Mouse (Mus musculus) midbrain, embryonic 11.5 days (tissue): ENCODE results near the gene Ncdn. TPM values are rescaled to one million over a fixed set of nuclear protein-coding genes. Genes with fewer than 3 reads are reported as not detected.

Experiments used
- ATAC-seq: fragments of 200-750 bp; cut with Nextera tagmentation; 2 replicates; pipeline ENCODE4 v1.8.0; 2017; ENCODE audit warnings: moderate TSS enrichment, moderate library complexity; ENCODE audit not compliant: low FRiP score
- DNase-seq: peaks from one replicate; pipeline ENCODE4 v3.0.0; 2015; ENCODE audit warnings: low spot score; ENCODE audit errors: missing footprints
- H3K27ac ChIP-seq: fragments of 300-500 bp; sonication (generic); 2 replicates; pipeline ENCODE4 v1.5.1; 2014; ENCODE audit warnings: low read depth, low read length
- H3K27me3 ChIP-seq: fragments of 300-500 bp; sonication (generic); 2 replicates; pipeline ENCODE4 v1.6.1; 2014; ENCODE audit warnings: mild to moderate bottlenecking, low read length, moderate library complexity, mixed read lengths; ENCODE audit not compliant: control insufficient read depth, insufficient read depth
- H3K36me3 ChIP-seq: fragments of 300-500 bp; sonication (generic); 2 replicates; pipeline ENCODE4 v1.6.1; 2014; ENCODE audit warnings: mild to moderate bottlenecking, low read length, moderate library complexity, mixed read lengths; ENCODE audit not compliant: control insufficient read depth, insufficient read depth
- H3K4me1 ChIP-seq: fragments of 300-500 bp; sonication (generic); 2 replicates; pipeline ENCODE4 v1.6.1; 2014; ENCODE audit warnings: low read length; ENCODE audit not compliant: control insufficient read depth, insufficient read depth
- H3K4me2 ChIP-seq: fragments of 300-500 bp; sonication (generic); 2 replicates; pipeline ENCODE4 v1.6.1; 2014; ENCODE audit warnings: mild to moderate bottlenecking, moderate library complexity
- H3K4me3 ChIP-seq: fragments of 300-500 bp; sonication (generic); 2 replicates; pipeline ENCODE4 v1.5.1; 2014; ENCODE audit warnings: low read depth, low read length
- H3K9ac ChIP-seq: fragments of 300-500 bp; sonication (generic); 2 replicates; pipeline ENCODE4 v1.6.1; 2014; ENCODE audit warnings: low read length
- H3K9me3 ChIP-seq: fragments of 300-500 bp; sonication (generic); 2 replicates; pipeline ENCODE4 v1.6.1; 2016; ENCODE audit warnings: low read length; ENCODE audit not compliant: control insufficient read depth
- WGBS: fragments of 180-500 bp; shearing (Covaris S2); extraction: QIAGEN DNeasy Blood & Tissue Kit; methylation state at CpG from one replicate; pipeline ENCODE4 v1.1.7; 2014; 5-methylcytosine and 5-hydroxymethylcytosine counted together
- polyA plus RNA-seq: library from polyadenylated mRNA; unstranded; fragments of >200 nt; fragmentation: Nextera tagmentation; extraction: Ambion mirVana; gene quantifications from 2 replicates; pipeline ENCODE4 v1.2.1, GENCODE M21; 2014

The Ncdn gene
- polyA plus RNA-seq, 1 experiment from 2014 or later, result 23.3 TPM

- Histone ChIP-seq H3K9me3 (no peaks in the 10 kb centered on the region), H3K27ac (no peak overlapping the region), H3K9ac (no peak overlapping the region), H3K4me2 (no peak overlapping the region), H3K27me3 (no peaks in the 10 kb centered on the region), H3K4me3 (no peak overlapping the region), H3K36me3 (no peaks in the 10 kb centered on the region), H3K4me1 (peaks cover 10% of the 10 kb centered on the region; the same call in 1 of the 2 replicates)
- no peak for DNase-seq
- WGBS, result 87% methylated on average over 1 of the region's 1 CpGs
- ATAC-seq, result no peak
Observed at GRCm38 (mm10) chr4:126775182-126775581, 21.9 kb upstream of the Ncdn start.

- WGBS, result 93% methylated on average over 6 of the region's 6 CpGs
- 0 out of 2 replicates have a peak, but pooled peaks cover 2% of the 10 kb centered on the region for H3K4me1 ChIP-seq
- DNase-seq, result no peak
- H3K27me3 ChIP-seq, result no peaks in the 10 kb centered on the region
- H3K27ac ChIP-seq, result no peak overlapping the region
- no peaks in the 10 kb centered on the region for H3K9me3 ChIP-seq
- H3K9ac ChIP-seq, result no peak overlapping the region
- no peak for ATAC-seq
- no peak overlapping the region for H3K4me2 ChIP-seq
- no peaks in the 10 kb centered on the region for H3K36me3 ChIP-seq
- H3K4me3 ChIP-seq, result no peak overlapping the region
Observed at GRCm38 (mm10) chr4:126773871-126774270, 20.6 kb upstream of the Ncdn start.

GRCm38 (mm10) chr4:126770831-126771230 is 17.6 kb upstream of the Ncdn start:
- no peaks in the 10 kb centered on the region for H3K9me3 ChIP-seq
- H3K27me3 ChIP-seq, result no peaks in the 10 kb centered on the region
- no peak overlapping the region for H3K4me3 ChIP-seq
- H3K27ac ChIP-seq, result no peak overlapping the region
- DNase-seq (no peak), ATAC-seq (no peak)
- no peak overlapping the region for H3K4me2 ChIP-seq
- H3K36me3 ChIP-seq, result no peaks in the 10 kb centered on the region
- WGBS, result 88% methylated on average over 4 of the region's 4 CpGs
- H3K4me1 ChIP-seq, result no peaks in the 10 kb centered on the region
- no peak overlapping the region for H3K9ac ChIP-seq

- WGBS, result 89% methylated on average over 9 of the region's 9 CpGs
- Histone ChIP-seq H3K36me3 (no peaks in the 10 kb centered on the region), H3K9ac (no peak overlapping the region), H3K4me1 (no peaks in the 10 kb centered on the region), H3K27me3 (no peaks in the 10 kb centered on the region), H3K4me2 (no peak overlapping the region), H3K4me3 (no peak overlapping the region), H3K27ac (no peak overlapping the region), H3K9me3 (no peaks in the 10 kb centered on the region)
- no peak for ATAC-seq
- no peak for DNase-seq
Observed at GRCm38 (mm10) chr4:126769800-126770563, 16.7 kb upstream of the Ncdn start.

GRCm38 (mm10) chr4:126763483-126763882 is 10.2 kb upstream of the Ncdn start:
- no peak overlapping the region for H3K4me3 ChIP-seq
- H3K9ac ChIP-seq, result no peak overlapping the region
- no peak overlapping the region for H3K27ac ChIP-seq
- no peaks in the 10 kb centered on the region for H3K27me3 ChIP-seq
- H3K36me3 ChIP-seq, result no peaks in the 10 kb centered on the region
- peaks cover 6% of the 10 kb centered on the region; the same call in 1 of the 2 replicates for H3K4me1 ChIP-seq
- WGBS, result 92% methylated on average over 2 of the region's 2 CpGs
- DNase-seq, result no peak
- ATAC-seq, result no peak
- H3K9me3 ChIP-seq, result no peaks in the 10 kb centered on the region
- no peak overlapping the region for H3K4me2 ChIP-seq

- no peak for DNase-seq
- no peak for ATAC-seq
- Histone ChIP-seq H3K4me2 (no peak overlapping the region), H3K4me3 (no peak overlapping the region), H3K27me3 (no peaks in the 10 kb centered on the region), H3K9me3 (no peaks in the 10 kb centered on the region), H3K4me1 (peaks cover 6% of the 10 kb centered on the region; the same call in 1 of the 2 replicates), H3K27ac (no peak overlapping the region), H3K9ac (no peak overlapping the region), H3K36me3 (no peaks in the 10 kb centered on the region)
- 55% methylated on average over 11 of the region's 11 CpGs for WGBS
Observed at GRCm38 (mm10) chr4:126762586-126763359, 9.5 kb upstream of the Ncdn start.

- H3K27me3 ChIP-seq, result no peaks in the 10 kb centered on the region
- no peak for ATAC-seq
Observed at GRCm38 (mm10) chr4:126759435-126759834, 6.2 kb upstream of the Ncdn start.

GRCm38 (mm10) chr4:126758299-126758698 is 5.1 kb upstream of the Ncdn start:
- Histone ChIP-seq H3K4me2 (no peak overlapping the region), H3K36me3 (no peaks in the 10 kb centered on the region), H3K4me1 (peaks cover 13% of the 10 kb centered on the region), H3K27ac (no peak overlapping the region), H3K4me3 (no peak overlapping the region), H3K27me3 (no peaks in the 10 kb centered on the region), H3K9me3 (no peaks in the 10 kb centered on the region), H3K9ac (no peak overlapping the region)
- DNase-seq (no peak), ATAC-seq (no peak)
- 85% methylated on average over 5 of the region's 5 CpGs for WGBS

More at GRCm38 (mm10) chr4:126759435-126759834, 6.2 kb upstream of the Ncdn start:
- DNase-seq, result no peak
- Histone ChIP-seq H3K4me1 (peaks cover 10% of the 10 kb centered on the region), H3K9me3 (no peaks in the 10 kb centered on the region), H3K9ac (no peak overlapping the region), H3K4me3 (no peak overlapping the region), H3K4me2 (no peak overlapping the region), H3K36me3 (no peaks in the 10 kb centered on the region), H3K27ac (no peak overlapping the region)
- 84% methylated on average over 2 of the region's 2 CpGs for WGBS

GRCm38 (mm10) chr4:126756766-126757165 is 3.5 kb upstream of the Ncdn start:
- DNase-seq, result no peak
- H3K4me2 ChIP-seq, result no peak overlapping the region
- peaks cover 12% of the 10 kb centered on the region for H3K4me1 ChIP-seq
- no peaks in the 10 kb centered on the region for H3K36me3 ChIP-seq
- no peak overlapping the region for H3K4me3 ChIP-seq
- H3K27ac ChIP-seq, result no peak overlapping the region
- H3K9me3 ChIP-seq, result no peaks in the 10 kb centered on the region
- no peak overlapping the region for H3K9ac ChIP-seq
- H3K27me3 ChIP-seq, result no peaks in the 10 kb centered on the region
- no peak for ATAC-seq
- 90% methylated on average over 4 of the region's 4 CpGs for WGBS
